Mouse (Mus musculus): ENCODE data around the gene Sh3tc1. TPM values are rescaled to one million over a fixed set of nuclear protein-coding genes. Genes with fewer than 3 reads are reported as not detected.

Sh3tc1 gene
- polyA plus RNA-seq, 1 experiment = 0.01 TPM

DNA sequence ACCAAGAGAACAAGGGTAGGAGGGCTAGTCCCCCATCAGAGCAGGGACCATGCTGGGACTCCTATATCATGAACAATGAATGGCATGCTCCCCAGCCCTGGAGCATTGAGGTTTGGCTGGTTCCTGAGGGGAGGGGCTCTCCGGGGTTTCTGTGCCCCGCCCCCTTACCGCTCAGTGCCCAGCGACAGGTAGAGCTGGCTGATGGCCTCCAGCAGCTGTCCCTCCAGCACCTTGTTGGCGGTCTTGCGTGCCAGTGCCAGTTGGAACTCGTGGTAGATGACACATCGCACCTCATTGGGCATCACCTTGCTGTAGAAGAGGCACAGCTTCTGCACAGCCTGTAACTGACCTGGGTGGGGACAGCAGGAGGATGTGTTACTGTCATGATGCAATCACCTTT is 36.6 kb downstream of the Sh3tc1 start:
- TF ChIP-seq GATA1 (IDR thresholded peaks at IDR 0.05; ENCODE audit: low read length) (no peak), TAL1 (IDR thresholded peaks at IDR 0.05; ENCODE audit: low read length) (no peak)
- Histone ChIP-seq H3K36me3 (ENCODE audit: control insufficient read depth) (no peaks in the 10 kb centered on the region), H3K4me1 (ENCODE audit: control insufficient read depth) (no peaks in the 10 kb centered on the region), H3K4me3 (replicated peaks) (no peak overlapping the region), H3K9me3 (ENCODE audit: control insufficient read depth, low read length) (no peaks in the 10 kb centered on the region), H3K27me3 (ENCODE audit: control insufficient read depth) (no peaks in the 10 kb centered on the region)

- Histone ChIP-seq H3K4me3 (replicated peaks) (no peak overlapping the region), H3K27me3 (ENCODE audit: control insufficient read depth) (no peaks in the 10 kb centered on the region), H3K36me3 (ENCODE audit: control insufficient read depth) (no peaks in the 10 kb centered on the region), H3K9me3 (ENCODE audit: control insufficient read depth, low read length) (no peaks in the 10 kb centered on the region), H3K4me1 (ENCODE audit: control insufficient read depth) (no peaks in the 10 kb centered on the region)
- TF ChIP-seq TAL1 (IDR thresholded peaks at IDR 0.05; ENCODE audit: low read length) = no peak
- no peak for TF ChIP-seq GATA1 (IDR thresholded peaks at IDR 0.05; ENCODE audit: low read length)
Observed at GRCm38 (mm10) chr5:35702582-35703140, 37.1 kb downstream of the Sh3tc1 start.

DNA sequence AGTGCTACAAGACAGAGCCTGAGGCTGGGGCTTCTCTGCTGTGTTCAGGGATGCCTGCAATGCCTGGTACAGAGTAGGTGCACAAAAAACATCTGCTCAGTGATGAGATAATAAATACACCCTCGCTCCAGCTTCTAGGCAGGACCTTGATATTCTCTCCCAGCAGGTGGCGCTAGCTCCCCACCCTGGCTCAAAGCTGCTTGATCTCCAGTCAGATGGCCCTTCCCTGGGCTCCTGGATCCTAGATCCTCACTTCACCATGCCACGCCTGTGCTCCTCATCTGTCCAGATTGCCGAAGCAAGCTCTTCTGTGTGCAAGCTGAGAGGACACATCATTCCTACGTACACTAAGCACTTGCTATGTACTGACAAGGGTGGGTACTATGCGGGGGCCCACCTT is 38.7 kb downstream of the Sh3tc1 start:
- TF ChIP-seq GATA1 (IDR thresholded peaks at IDR 0.05; ENCODE audit: low read length) (no peak), TAL1 (IDR thresholded peaks at IDR 0.05; ENCODE audit: low read length) (no peak)
- Histone ChIP-seq H3K4me1 (ENCODE audit: control insufficient read depth) (no peaks in the 10 kb centered on the region), H3K9me3 (ENCODE audit: control insufficient read depth, low read length) (no peaks in the 10 kb centered on the region), H3K27me3 (ENCODE audit: control insufficient read depth) (no peaks in the 10 kb centered on the region), H3K4me3 (replicated peaks) (no peak overlapping the region), H3K36me3 (ENCODE audit: control insufficient read depth) (no peaks in the 10 kb centered on the region)

GRCm38 (mm10) chr5:35695815-35696214 is 44.0 kb downstream of the Sh3tc1 start:
- TF ChIP-seq GATA1 (IDR thresholded peaks at IDR 0.05; ENCODE audit: low read length) = no peak
- TF ChIP-seq TAL1 (IDR thresholded peaks at IDR 0.05; ENCODE audit: low read length) = no peak
- Histone ChIP-seq H3K4me1 (ENCODE audit: control insufficient read depth) (no peaks in the 10 kb centered on the region), H3K9me3 (ENCODE audit: control insufficient read depth, low read length) (no peaks in the 10 kb centered on the region), H3K4me3 (replicated peaks) (no peak overlapping the region), H3K36me3 (ENCODE audit: control insufficient read depth) (no peaks in the 10 kb centered on the region), H3K27me3 (ENCODE audit: control insufficient read depth) (no peaks in the 10 kb centered on the region)

GRCm38 (mm10) chr5:35693638-35694037 is 46.1 kb downstream of the Sh3tc1 start:
- TF ChIP-seq GATA1 (IDR thresholded peaks at IDR 0.05; ENCODE audit: low read length) = no peak
- no peak for TF ChIP-seq TAL1 (IDR thresholded peaks at IDR 0.05; ENCODE audit: low read length)
- Histone ChIP-seq H3K4me1 (ENCODE audit: control insufficient read depth) (no peaks in the 10 kb centered on the region), H3K36me3 (ENCODE audit: control insufficient read depth) (no peaks in the 10 kb centered on the region), H3K27me3 (ENCODE audit: control insufficient read depth) (no peaks in the 10 kb centered on the region), H3K4me3 (replicated peaks) (no peak overlapping the region), H3K9me3 (ENCODE audit: control insufficient read depth, low read length) (no peaks in the 10 kb centered on the region)

GRCm38 (mm10) chr5:35691246-35691645 is 48.5 kb downstream of the Sh3tc1 start:
- Histone ChIP-seq H3K9me3 (ENCODE audit: control insufficient read depth, low read length) (no peaks in the 10 kb centered on the region), H3K36me3 (ENCODE audit: control insufficient read depth) (no peaks in the 10 kb centered on the region), H3K4me3 (replicated peaks) (no peak overlapping the region), H3K27me3 (ENCODE audit: control insufficient read depth) (no peaks in the 10 kb centered on the region), H3K4me1 (ENCODE audit: control insufficient read depth) (no peaks in the 10 kb centered on the region)
- TF ChIP-seq TAL1 (IDR thresholded peaks at IDR 0.05; ENCODE audit: low read length) (no peak), GATA1 (IDR thresholded peaks at IDR 0.05; ENCODE audit: low read length) (no peak)

GRCm38 (mm10) chr5:35690485-35691165 is 49.2 kb downstream of the Sh3tc1 start:
- no peaks in the 10 kb centered on the region for H3K9me3 ChIP-seq (ENCODE audit: control insufficient read depth, low read length)
- H3K4me3 ChIP-seq (replicated peaks) = no peak overlapping the region
- H3K36me3 ChIP-seq (ENCODE audit: control insufficient read depth) = no peaks in the 10 kb centered on the region
- TF ChIP-seq TAL1 (IDR thresholded peaks at IDR 0.05; ENCODE audit: low read length) = no peak
- no peak for TF ChIP-seq GATA1 (IDR thresholded peaks at IDR 0.05; ENCODE audit: low read length)
- no peaks in the 10 kb centered on the region for H3K4me1 ChIP-seq (ENCODE audit: control insufficient read depth)
- no peaks in the 10 kb centered on the region for H3K27me3 ChIP-seq (ENCODE audit: control insufficient read depth)

DNA sequence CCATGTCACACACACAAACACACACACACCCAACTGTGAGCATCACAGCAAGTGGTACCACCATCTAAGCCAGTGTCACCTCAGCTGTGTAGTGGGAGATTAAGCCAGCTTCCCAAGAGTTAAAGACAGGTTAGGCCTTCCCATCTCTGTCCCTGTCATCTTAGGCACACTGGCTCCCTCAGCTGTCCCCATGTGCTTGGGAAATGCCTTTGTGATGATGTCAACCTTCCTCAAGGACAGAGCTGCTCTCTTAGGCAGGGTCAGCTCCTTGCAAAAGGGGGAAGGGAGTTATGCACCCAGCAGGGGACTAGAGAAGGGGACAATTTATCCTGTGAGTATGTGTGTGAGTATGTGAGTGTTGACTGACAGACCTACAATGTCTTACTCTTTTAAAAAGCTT is 50.4 kb downstream of the Sh3tc1 start:
- H3K27me3 ChIP-seq (ENCODE audit: control insufficient read depth) = no peaks in the 10 kb centered on the region
- H3K4me1 ChIP-seq (ENCODE audit: control insufficient read depth) = no peaks in the 10 kb centered on the region
- TF ChIP-seq GATA1 (IDR thresholded peaks at IDR 0.05; ENCODE audit: low read length) = no peak
- TF ChIP-seq TAL1 (IDR thresholded peaks at IDR 0.05; ENCODE audit: low read length) = no peak
- H3K36me3 ChIP-seq (ENCODE audit: control insufficient read depth) = no peaks in the 10 kb centered on the region
- no peaks in the 10 kb centered on the region for H3K9me3 ChIP-seq (ENCODE audit: control insufficient read depth, low read length)
- no peak overlapping the region for H3K4me3 ChIP-seq (replicated peaks)

- Histone ChIP-seq H3K4me3 (replicated peaks) (no peak overlapping the region), H3K36me3 (ENCODE audit: control insufficient read depth) (no peaks in the 10 kb centered on the region), H3K4me1 (ENCODE audit: control insufficient read depth) (no peaks in the 10 kb centered on the region), H3K9me3 (ENCODE audit: control insufficient read depth, low read length) (no peaks in the 10 kb centered on the region), H3K27me3 (ENCODE audit: control insufficient read depth) (no peaks in the 10 kb centered on the region)
- no peak for TF ChIP-seq GATA1 (IDR thresholded peaks at IDR 0.05; ENCODE audit: low read length)
Observed at GRCm38 (mm10) chr5:35688851-35689250, 50.9 kb downstream of the Sh3tc1 start.

DNA sequence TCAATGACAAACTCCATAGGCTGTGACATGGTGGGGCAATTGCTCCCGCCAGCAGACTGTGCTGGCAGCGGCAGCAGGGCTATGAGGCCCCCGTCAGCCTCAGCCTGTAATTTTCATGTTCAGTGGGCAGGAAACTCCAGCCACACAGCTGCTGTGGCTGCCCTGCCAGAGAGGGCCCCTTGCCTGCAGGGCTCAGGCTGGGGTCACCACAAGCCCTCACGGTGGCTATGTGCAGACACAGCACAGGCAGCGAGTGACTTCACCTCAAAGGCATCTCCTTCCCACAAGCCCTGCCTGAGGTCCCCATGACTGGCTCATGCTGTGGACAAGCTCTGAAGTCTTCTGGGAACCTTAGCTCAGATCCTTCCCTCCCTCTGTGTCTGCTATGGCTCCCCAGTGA is 52.7 kb downstream of the Sh3tc1 start:
- no peak for TF ChIP-seq GATA1 (IDR thresholded peaks at IDR 0.05; ENCODE audit: low read length)
- TF ChIP-seq TAL1 (IDR thresholded peaks at IDR 0.05; ENCODE audit: low read length) = no peak
- Histone ChIP-seq H3K27me3 (ENCODE audit: control insufficient read depth) (no peaks in the 10 kb centered on the region), H3K36me3 (ENCODE audit: control insufficient read depth) (no peaks in the 10 kb centered on the region)

More for the DNA sequence above, 52.7 kb downstream of the Sh3tc1 start:
- Histone ChIP-seq H3K9me3 (ENCODE audit: control insufficient read depth, low read length) (no peaks in the 10 kb centered on the region), H3K4me1 (ENCODE audit: control insufficient read depth) (no peaks in the 10 kb centered on the region), H3K4me3 (replicated peaks) (no peak overlapping the region)
